ENCODE assay signal across 8 mouse cellular contexts in the genomic region with DNA sequence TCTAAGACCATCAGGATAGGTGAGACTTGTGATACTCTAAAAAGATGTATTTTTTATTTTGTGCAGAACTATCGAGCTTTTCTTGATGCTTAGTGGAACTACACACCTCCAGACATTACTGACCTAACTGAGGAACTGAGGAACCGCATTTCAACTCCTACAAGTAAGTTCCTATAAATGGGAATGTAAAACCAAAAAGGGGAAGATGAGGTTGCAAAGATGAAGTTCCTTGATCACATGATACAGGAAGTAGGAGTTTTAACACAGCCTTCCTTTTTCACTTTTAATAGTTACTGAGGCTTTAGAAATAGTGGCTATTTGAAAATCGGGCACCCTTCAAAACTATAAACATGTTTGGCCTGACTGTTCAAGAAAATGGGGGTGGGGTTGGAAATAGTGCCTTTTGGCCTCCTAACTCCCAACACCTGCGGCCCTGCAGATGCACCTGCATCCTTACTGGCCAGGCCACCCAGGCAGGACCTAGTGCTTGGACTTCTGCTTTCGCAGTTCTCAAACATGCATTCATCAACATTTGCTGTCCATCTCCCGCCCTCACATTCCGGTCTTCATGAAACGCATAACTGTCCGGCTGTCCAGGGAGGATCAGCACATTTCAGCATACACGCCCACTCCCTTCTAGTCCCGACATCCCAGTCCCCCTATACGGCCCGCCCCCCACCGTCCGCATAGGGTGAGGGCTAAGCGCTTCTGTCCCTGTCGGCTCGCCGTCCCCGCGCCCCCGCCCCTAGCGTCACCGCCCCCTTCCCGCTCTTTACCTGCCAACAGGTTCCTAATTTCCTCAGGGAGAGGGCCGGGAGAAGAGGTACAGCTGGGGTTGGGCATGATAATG. TPM values are rescaled to one million over a fixed set of nuclear protein-coding genes. Genes with fewer than 3 reads are reported as not detected.
A peak's percentile ranks its signal among the peaks of the same experiment; 100 is the strongest.
DNase-seq lines count a peak whose midpoint lies in the region; ATAC-seq and TF ChIP-seq lines count a peak whose summit lies in the region.

No protein-coding gene starts in this region.

- H3K9ac ChIP-seq in hindbrain, embryonic 12.5 days: peak overlapping the region; percentile 55
- H3K9ac ChIP-seq in stomach, embryonic 16.5 days (ENCODE audit: low read length): peak overlapping the region; percentile 76

- peaks cover 46% of the 10 kb centered on the region for H3K27me3 ChIP-seq in hindbrain, embryonic 12.5 days
- H3K27me3 ChIP-seq in stomach, embryonic 16.5 days (ENCODE audit: control insufficient read depth, insufficient read depth, low read length): peaks cover 6% of the 10 kb centered on the region; the same call in 1 of the 2 replicates

- no peak for DNase-seq in lung, adult 2 months
- no peak for DNase-seq in lung, adult 18-20 months
- peak; percentile 31 for DNase-seq in lung, postnatal 25 days (ENCODE audit: low spot score)
- DNase-seq in ovary, postnatal 14 days (ENCODE audit: low spot score): no peak
- DNase-seq in ovary, postnatal 36 days (ENCODE audit: low spot score): no peak

- H3K9me3 ChIP-seq in hindbrain, embryonic 12.5 days (replicated peaks): no peaks in the 10 kb centered on the region
- H3K9me3 ChIP-seq in stomach, embryonic 16.5 days (replicated peaks; ENCODE audit: control insufficient read depth, low read length): no peaks in the 10 kb centered on the region

- peak overlapping the region; percentile 87 for H3K27ac ChIP-seq in brown adipose tissue, adult 24 weeks (replicated peaks; ENCODE audit: low read depth, low read length)
- H3K27ac ChIP-seq in hindbrain, embryonic 12.5 days: no peak overlapping the region
- H3K27ac ChIP-seq in stomach, embryonic 16.5 days (ENCODE audit: low read length): peak overlapping the region; percentile 60

- peaks cover 3% of the 10 kb centered on the region; the same call in 1 of the 2 replicates for H3K4me1 ChIP-seq in lung, adult 2 months (ENCODE audit: control insufficient read depth, insufficient read depth, low read length)
- no peaks in the 10 kb centered on the region; the same call in 1 of the 2 replicates for H3K4me1 ChIP-seq in brown adipose tissue, adult 24 weeks (ENCODE audit: control insufficient read depth, insufficient read depth, insufficient read length, low read length)
- H3K4me1 ChIP-seq in hindbrain, embryonic 12.5 days: peaks cover 2% of the 10 kb centered on the region; the same call in 1 of the 2 replicates
- H3K4me1 ChIP-seq in stomach, embryonic 16.5 days (ENCODE audit: control insufficient read depth, insufficient read depth, low read length): no peaks in the 10 kb centered on the region

- H3K4me2 ChIP-seq in hindbrain, embryonic 12.5 days (replicated peaks): peak overlapping the region; percentile 76
- H3K4me2 ChIP-seq in stomach, embryonic 16.5 days (ENCODE audit: low read depth, low read length): peak overlapping the region; percentile 61

- ATAC-seq in hindbrain, embryonic 12.5 days (ENCODE audit: low FRiP score): peak; percentile 80
- ATAC-seq in stomach, embryonic 16.5 days (ENCODE audit: insufficient read depth, low FRiP score): peak; percentile 78

- peak overlapping the region; percentile 75 for H3K4me3 ChIP-seq in lung, adult 2 months (replicated peaks; ENCODE audit: extremely low read depth, low read depth, low read length)
- peak overlapping the region; percentile 78 for H3K4me3 ChIP-seq in brown adipose tissue, adult 24 weeks (ENCODE audit: insufficient read depth, low read depth, low read length)
- peak overlapping the region; percentile 62 for H3K4me3 ChIP-seq in hindbrain, embryonic 12.5 days
- peak overlapping the region; percentile 82 for H3K4me3 ChIP-seq in stomach, embryonic 16.5 days (replicated peaks; ENCODE audit: low read length)

- no peak for TF ChIP-seq CTCF in lung, adult 2 months (IDR thresholded peaks at IDR 0.05; ENCODE audit: insufficient read depth, low read length)

- TF ChIP-seq POLR2A in lung, adult 2 months (IDR thresholded peaks at IDR 0.05; ENCODE audit: borderline replicate concordance, extremely low read depth, low read depth, low read length): peak; percentile 5; the same call in 1 of the 2 replicates

- WGBS in lung, adult 2 months: 3% methylated on average over 26 of the region's 26 CpGs
- WGBS in hindbrain, embryonic 12.5 days: 9% methylated on average over 26 of the region's 26 CpGs
- 6% methylated on average over 26 of the region's 26 CpGs for WGBS in stomach, embryonic 16.5 days

- no peaks in the 10 kb centered on the region for H3K36me3 ChIP-seq in hindbrain, embryonic 12.5 days
- no peaks in the 10 kb centered on the region for H3K36me3 ChIP-seq in stomach, embryonic 16.5 days (ENCODE audit: control insufficient read depth, insufficient read depth, low read length)

RNA-seq across cellular contexts. Expression of a gene that starts 0.6 kb away (rescaled TPM):
- 13.7 and 25.4 TPM in 2 replicates for polyA plus RNA-seq in lung, adult 2 months (2012; rRNA removed)
- polyA plus RNA-seq in brown adipose tissue, adult 24 weeks (2012; ENCODE audit: insufficient read depth, insufficient read length, missing spikeins): 55.2 and 82.3 TPM in 2 replicates
- 24.4 and 27.8 TPM in 2 replicates for polyA plus RNA-seq in hindbrain, embryonic 12.5 days (2016; fragmentation: Nextera tagmentation; extraction: Ambion mirVana)
- polyA plus RNA-seq in stomach, embryonic 16.5 days (2015; fragmentation: Nextera tagmentation; extraction: Ambion mirVana): 42.0 and 44.6 TPM in 2 replicates
